Mouse (Mus musculus) midbrain, embryonic 16.5 days (tissue): ENCODE results near the gene Kif1b. TPM values are rescaled to one million over a fixed set of nuclear protein-coding genes. Genes with fewer than 3 reads are reported as not detected.
"Not testable (repeated sequence)": the region's sequence is repeated elsewhere in the genome, so short reads cannot be mapped to it uniquely, and the experiment has no call there.

ENCODE experiments used
- ATAC-seq: fragments of 200-750 bp; cut with Nextera tagmentation; 2 replicates; pipeline ENCODE4 v1.8.0; 2017; ENCODE audit warnings: moderate TSS enrichment
- H3K27ac ChIP-seq: fragments of 300-500 bp; sonication (generic); 2 replicates; pipeline ENCODE4 v1.5.1; 2014; ENCODE audit warnings: mild to moderate bottlenecking, low read length, mixed read lengths
- H3K27me3 ChIP-seq: fragments of 300-500 bp; sonication (generic); 2 replicates; pipeline ENCODE4 v1.6.1; 2014; ENCODE audit warnings: low read depth, low read length, mixed read lengths; ENCODE audit not compliant: control insufficient read depth, insufficient read depth
- H3K36me3 ChIP-seq: fragments of 300-500 bp; sonication (generic); 2 replicates; pipeline ENCODE4 v1.6.1; 2014; ENCODE audit warnings: mild to moderate bottlenecking, low read length, moderate library complexity, mixed read lengths; ENCODE audit not compliant: control insufficient read depth, insufficient read depth
- H3K4me1 ChIP-seq: fragments of 300-500 bp; sonication (generic); 2 replicates; pipeline ENCODE4 v1.6.1; 2014; ENCODE audit warnings: mild to moderate bottlenecking, low read length, mixed read lengths; ENCODE audit not compliant: control insufficient read depth, insufficient read depth
- H3K4me2 ChIP-seq: fragments of 300-500 bp; sonication (generic); 2 replicates; pipeline ENCODE4 v1.6.1; 2014; ENCODE audit warnings: mild to moderate bottlenecking, low read length, mixed read lengths
- H3K4me3 ChIP-seq: fragments of 300-500 bp; sonication (generic); 2 replicates; pipeline ENCODE4 v1.5.1; 2014; ENCODE audit warnings: low read depth, mild to moderate bottlenecking, low read length, moderate library complexity, mixed read lengths
- H3K9ac ChIP-seq: fragments of 300-500 bp; sonication (generic); 2 replicates; pipeline ENCODE4 v1.6.1; 2014; ENCODE audit warnings: low read depth, low read length, mixed read lengths
- H3K9me3 ChIP-seq: fragments of 300-500 bp; sonication (generic); replicated peaks from 2 replicates; pipeline ENCODE4 v1.6.1; 2014; ENCODE audit warnings: mild to moderate bottlenecking, low read length, mixed read lengths; ENCODE audit not compliant: control insufficient read depth, poor library complexity, severe bottlenecking
- WGBS: fragments of 180-500 bp; shearing (Covaris S2); extraction: QIAGEN DNeasy Blood & Tissue Kit; methylation state at CpG from one replicate; pipeline ENCODE4 v1.1.7; 2014; 5-methylcytosine and 5-hydroxymethylcytosine counted together
- polyA plus RNA-seq: library from polyadenylated mRNA; unstranded; fragments of >200 nt; fragmentation: Nextera tagmentation; extraction: Ambion mirVana; gene quantifications from 2 replicates; pipeline ENCODE4 v1.2.1, GENCODE M21; 2015

The Kif1b gene
- polyA plus RNA-seq, 1 experiment from 2014 or later = 118 TPM

- no peaks in the 10 kb centered on the region for H3K27me3 ChIP-seq
- ATAC-seq = no peak
- H3K9me3 ChIP-seq = no peaks in the 10 kb centered on the region
- peaks cover 7% of the 10 kb centered on the region for H3K4me1 ChIP-seq
- peaks cover 50% of the 10 kb centered on the region for H3K36me3 ChIP-seq
- H3K27ac ChIP-seq = no peak overlapping the region
- no peak overlapping the region for H3K9ac ChIP-seq
- H3K4me3 ChIP-seq = no peak overlapping the region
- no peak overlapping the region for H3K4me2 ChIP-seq
- 43% methylated on average over 2 of the region's 2 CpGs for WGBS
Measured at GRCm38 (mm10) chr4:149215397-149215796, 92.1 kb downstream of the Kif1b start.

DNA sequence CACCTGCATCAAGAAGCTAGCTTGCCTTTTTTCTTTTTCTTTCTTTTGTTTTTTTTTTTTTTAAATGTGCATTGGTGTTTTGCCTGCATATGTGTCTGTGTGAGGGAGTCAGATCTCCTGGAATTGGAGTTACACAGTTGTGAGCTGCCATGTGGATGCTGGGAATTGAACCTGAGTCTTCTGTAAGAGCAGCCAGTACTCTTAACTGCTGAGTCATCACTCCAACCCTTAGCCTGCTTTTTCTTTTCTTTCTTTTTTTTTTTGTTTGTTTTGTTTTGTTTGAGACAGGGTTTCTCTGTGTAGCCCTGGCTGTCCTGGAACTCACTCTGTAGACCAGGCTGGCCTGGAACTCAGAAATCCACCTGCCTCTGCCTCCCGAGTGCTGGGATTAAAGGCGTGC lies 93.0 kb downstream of the Kif1b start:
- not testable (repeated sequence) for H3K9ac ChIP-seq, H3K4me2 ChIP-seq, H3K27ac ChIP-seq, H3K27me3 ChIP-seq, H3K4me1 ChIP-seq, H3K4me3 ChIP-seq, ATAC-seq, H3K9me3 ChIP-seq
- H3K36me3 ChIP-seq = peaks cover 54% of the 10 kb centered on the region
- 100% methylated on average over 2 of the region's 2 CpGs for WGBS

- ATAC-seq = no peak
- Histone ChIP-seq H3K36me3 (peaks cover 57% of the 10 kb centered on the region), H3K9me3 (no peaks in the 10 kb centered on the region), H3K27ac (no peak overlapping the region), H3K4me3 (no peak overlapping the region), H3K9ac (no peak overlapping the region), H3K4me2 (no peak overlapping the region), H3K27me3 (no peaks in the 10 kb centered on the region), H3K4me1 (no peaks in the 10 kb centered on the region)
- WGBS = 96% methylated on average over 9 of the region's 9 CpGs
Measured at GRCm38 (mm10) chr4:149213466-149213865, 94.0 kb downstream of the Kif1b start.

GRCm38 (mm10) chr4:149211441-149211840 lies 96.1 kb downstream of the Kif1b start:
- not testable (repeated sequence) for H3K27ac ChIP-seq, H3K9ac ChIP-seq, H3K4me2 ChIP-seq, H3K9me3 ChIP-seq, H3K4me1 ChIP-seq, H3K4me3 ChIP-seq, ATAC-seq, H3K27me3 ChIP-seq
- H3K36me3 ChIP-seq = peaks cover 66% of the 10 kb centered on the region
- 87% methylated on average over 6 of the region's 6 CpGs for WGBS

- Histone ChIP-seq H3K4me2 (no peak overlapping the region), H3K9me3 (no peaks in the 10 kb centered on the region), H3K9ac (no peak overlapping the region), H3K36me3 (peaks cover 53% of the 10 kb centered on the region), H3K4me3 (no peak overlapping the region), H3K27ac (no peak overlapping the region), H3K4me1 (no peaks in the 10 kb centered on the region), H3K27me3 (no peaks in the 10 kb centered on the region)
- ATAC-seq = no peak
- WGBS = 95% methylated on average over 3 of the region's 3 CpGs
Measured at GRCm38 (mm10) chr4:149202467-149202866, 105.0 kb downstream of the Kif1b start.

- no peak for ATAC-seq
- Histone ChIP-seq H3K4me2 (no peak overlapping the region), H3K36me3 (peaks cover 49% of the 10 kb centered on the region), H3K9ac (no peak overlapping the region), H3K4me3 (no peak overlapping the region), H3K9me3 (no peaks in the 10 kb centered on the region), H3K27me3 (no peaks in the 10 kb centered on the region), H3K27ac (no peak overlapping the region), H3K4me1 (no peaks in the 10 kb centered on the region)
- 97% methylated on average over 4 of the region's 4 CpGs for WGBS
Measured at GRCm38 (mm10) chr4:149201110-149201509, 106.4 kb downstream of the Kif1b start.

GRCm38 (mm10) chr4:149197180-149197579 lies 110.3 kb downstream of the Kif1b start:
- Histone ChIP-seq H3K27me3 (no peaks in the 10 kb centered on the region), H3K36me3 (peaks cover 46% of the 10 kb centered on the region), H3K4me2 (no peak overlapping the region), H3K4me3 (no peak overlapping the region), H3K27ac (no peak overlapping the region), H3K4me1 (no peaks in the 10 kb centered on the region), H3K9me3 (no peaks in the 10 kb centered on the region), H3K9ac (no peak overlapping the region)
- ATAC-seq = no peak
- 96% methylated on average over 1 of the region's 1 CpGs for WGBS

DNA sequence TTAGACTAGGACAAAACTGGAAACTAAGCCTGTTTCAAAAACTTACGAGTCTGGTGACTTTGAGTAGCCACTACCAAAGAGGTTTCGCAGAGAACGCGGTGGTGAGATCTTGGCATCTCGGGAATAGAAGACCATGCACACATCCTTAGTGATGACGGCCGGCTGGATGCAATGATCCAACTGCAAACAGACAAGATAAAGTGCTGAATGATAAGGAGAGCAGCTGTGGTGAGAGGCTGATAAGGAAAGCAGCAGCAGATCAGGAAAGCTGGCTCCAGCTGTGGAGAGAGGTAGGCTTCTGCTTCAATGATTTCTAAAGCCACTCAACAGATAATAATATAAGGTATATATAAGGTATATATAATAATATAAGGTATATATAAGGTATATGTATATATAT lies 116.4 kb downstream of the Kif1b start:
- 94% methylated on average over 7 of the region's 7 CpGs for whole genome bisulfite sequencing
- Histone ChIP-seq H3K4me1 (no peaks in the 10 kb centered on the region), H3K4me3 (no peak overlapping the region), H3K27ac (no peak overlapping the region), H3K9ac (no peak overlapping the region), H3K4me2 (no peak overlapping the region), H3K27me3 (no peaks in the 10 kb centered on the region), H3K9me3 (no peaks in the 10 kb centered on the region), H3K36me3 (peaks cover 53% of the 10 kb centered on the region)
- no peak for ATAC-seq

- H3K9ac ChIP-seq = no peak overlapping the region
- H3K4me2 ChIP-seq = no peak overlapping the region
- H3K27me3 ChIP-seq = no peaks in the 10 kb centered on the region
- H3K4me3 ChIP-seq = no peak overlapping the region
- no peaks in the 10 kb centered on the region for H3K4me1 ChIP-seq
- no peak for ATAC-seq
- 96% methylated on average over 2 of the region's 2 CpGs for WGBS
- no peaks in the 10 kb centered on the region for H3K9me3 ChIP-seq
- peaks cover 64% of the 10 kb centered on the region for H3K36me3 ChIP-seq
- H3K27ac ChIP-seq = no peak overlapping the region
Measured at GRCm38 (mm10) chr4:149188563-149188962, 118.9 kb downstream of the Kif1b start.

DNA sequence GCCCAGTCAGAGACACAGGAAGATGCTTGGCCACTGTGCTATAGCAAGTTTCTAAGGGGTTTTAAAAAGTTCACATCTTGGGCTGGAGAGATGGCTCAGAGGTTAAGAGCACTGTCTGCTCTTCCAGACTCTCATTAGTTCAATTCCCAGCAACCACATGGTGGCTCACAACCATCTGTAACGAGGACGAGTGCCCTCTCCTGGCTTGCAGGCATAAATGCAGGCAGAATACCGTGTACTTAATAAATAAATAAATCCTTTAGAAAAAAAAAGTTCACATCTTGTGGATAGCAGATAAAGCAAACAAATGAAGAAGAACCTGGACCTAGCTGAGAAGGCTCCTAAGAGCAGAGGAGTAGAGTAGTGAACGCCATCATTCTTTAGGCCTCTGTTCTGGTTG lies 124.7 kb downstream of the Kif1b start:
- Histone ChIP-seq H3K4me3 (no peak overlapping the region), H3K4me2 (no peak overlapping the region), H3K27me3 (no peaks in the 10 kb centered on the region), H3K9me3 (no peaks in the 10 kb centered on the region), H3K27ac (no peak overlapping the region), H3K4me1 (no peaks in the 10 kb centered on the region), H3K9ac (no peak overlapping the region), H3K36me3 (peaks cover 70% of the 10 kb centered on the region)
- ATAC-seq = no peak
- 55% methylated on average over 4 of the region's 4 CpGs for WGBS
